Mouse (Mus musculus) layer of hippocampus, adult 8-10 months (tissue): Measurements from ENCODE around the gene Chaf1b. TPM values are rescaled to one million over a fixed set of nuclear protein-coding genes. Genes with fewer than 3 reads are reported as not detected.

Experiments
- DNase-seq, 2 experiments: peaks; one replicate each; pipeline ENCODE4 v3.0.0; 2022; ENCODE audit warnings: low spot score in 2 of 2
- total RNA-seq, 4 experiments: library from RNA; stranded (reverse); gene quantifications; 2 replicates each; pipeline ENCODE4 v1.2.4; 2022

Chaf1b gene
- total RNA-seq, 4 experiments from 2014 or later = 0.18 to 1.5 (median 0.96) TPM

DNA sequence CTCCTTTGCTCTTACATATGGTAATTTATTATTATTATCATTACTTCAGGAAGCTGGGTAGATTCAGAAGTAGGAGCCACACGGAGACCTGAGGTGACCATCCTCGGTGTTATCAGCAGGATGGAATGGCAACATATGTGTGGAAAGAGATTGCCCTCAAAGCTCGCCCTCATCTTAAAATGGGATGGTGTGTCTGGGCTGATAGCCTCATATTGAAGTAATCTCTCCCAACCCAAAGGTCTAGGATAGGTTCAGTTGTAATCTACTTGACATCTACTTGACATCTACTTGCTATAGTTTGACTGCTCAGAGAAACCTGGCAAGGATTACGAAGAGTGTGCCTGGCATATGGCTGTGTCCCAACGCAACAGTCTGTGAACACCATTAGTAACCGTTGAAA lies 60.6 kb downstream of the Chaf1b start:
- no peak for DNase-seq

- no peak for DNase-seq
Observed at GRCm38 (mm10) chr16:93947396-93947795, 63.7 kb downstream of the Chaf1b start.

Other genes with a start within 250 kb of the Chaf1b start
- gene Cbr3, start 200.7 kb upstream of the Chaf1b start, total RNA-seq = 10 to 100 TPM; 16.9 to 19.0 (median 17.5) TPM
- gene Dop1b, start 172.0 kb upstream of the Chaf1b start, total RNA-seq = 100 to 1,000 TPM in 3 of 4 experiments, 10 to 100 TPM in 1; 88.7 to 126 (median 112) TPM
- 10 to 100 TPM; 29.2 to 48.5 (median 41.1) TPM for gene Morc3, start 51.8 kb upstream of the Chaf1b start, total RNA-seq
- gene Cldn14, start 124.9 kb downstream of the Chaf1b start, total RNA-seq = 1 to 10 TPM in 3 of 4 experiments, under 1 TPM in 1; 0.72 to 1.4 (median 1.3) TPM
- gene Sim2, start 201.0 kb downstream of the Chaf1b start, total RNA-seq = 1 to 10 TPM in 1 of 4 experiments, under 1 TPM in 2, not detected in 1; 0.18 to 1.4 (median 0.23) TPM